25 mouse cellular contexts compared by ENCODE assay signal in genomic region chrX:94140080-94140479, GRCm38 (mm10). TPM values are rescaled to one million over a fixed set of nuclear protein-coding genes. Genes with fewer than 3 reads are reported as not detected.
A peak's percentile ranks its signal among the peaks of the same experiment; 100 is the strongest.
DNase-seq lines count a peak whose midpoint lies in the region; ATAC-seq and TF ChIP-seq lines count a peak whose summit lies in the region.
"Had no signal": no experiment of that assay in that cellular context is flagged by ENCODE, and none has a peak within 500 bp of the region (broad histone marks: within the 10 kb centered on the region; RNA-seq: fewer than 3 reads in every experiment).

No protein-coding gene starts in this region.

- peak overlapping the region; percentile 23; the same call in 1 of the 2 replicates for H3K27ac ChIP-seq in bone marrow macrophage, adult 2 months (ENCODE audit: insufficient read depth, low read depth, low read length)
- H3K27ac ChIP-seq: embryonic facial prominence, embryonic 12.5 days; embryonic facial prominence, embryonic 15.5 days; gastrocnemius, adult 2 months; heart, embryonic 15.5 days; hindbrain, embryonic 10.5 days; hindbrain, embryonic 13.5 days; hindbrain, postnatal 0 days had no signal

- peak; percentile 65 for ATAC-seq in common myeloid progenitor, adult 5-6 weeks (replicated peaks; ENCODE audit: low read depth, poor library complexity, severe bottlenecking)
- peak; percentile 89 for ATAC-seq in megakaryocyte progenitor cell, adult 5-6 weeks (replicated peaks; ENCODE audit: poor library complexity)
- no peak for ATAC-seq in megakaryocyte-erythroid progenitor cell, adult 5-6 weeks (replicated peaks; ENCODE audit: low FRiP score, low TSS enrichment, poor library complexity, severe bottlenecking)
- ATAC-seq: CD4-positive, CD25-positive, alpha-beta regulatory T cell, adult 4 months; forebrain, embryonic 14.5 days; forebrain, postnatal 0 days; hindbrain, postnatal 0 days; inflammation-experienced regulatory T-cells, adult 6 months had no signal

- TF ChIP-seq CTCF in bone marrow macrophage, adult 2 months (IDR thresholded peaks at IDR 0.05; ENCODE audit: low read depth, low read length), result no peak

- no peak overlapping the region for H3K4me3 ChIP-seq in bone marrow macrophage, adult 2 months (ENCODE audit: insufficient read depth, low read length)
- H3K4me3 ChIP-seq: embryonic facial prominence, embryonic 12.5 days; embryonic facial prominence, embryonic 15.5 days; gastrocnemius, adult 2 months; heart, embryonic 12.5 days; heart, embryonic 15.5 days; hindbrain, embryonic 10.5 days; hindbrain, embryonic 13.5 days had no signal

- no peak for TF ChIP-seq POLR2A in bone marrow macrophage, adult 2 months (IDR thresholded peaks at IDR 0.05; ENCODE audit: borderline replicate concordance, low read depth, low read length)

- DNase-seq in right cerebral cortex, postnatal 36 days (ENCODE audit: low spot score in 2 of 2), result no peak
- no peak for DNase-seq in left cerebral cortex, postnatal 4 days
- DNase-seq: cerebellum, adult 18-20 months; cerebellum, adult 9-10 months; cerebellum, postnatal 14 days; forebrain, postnatal 0 days; gastrocnemius, adult 2 months; gastrocnemius, postnatal 14 days; heart, adult 18-20 months; heart, postnatal 10 days; heart, postnatal 36 days had no signal

- intact Hi-C loops in left cerebral cortex, postnatal 4 days (cut with DNase I), result no loop called here

- peaks cover 25% of the 10 kb centered on the region for H3K4me1 ChIP-seq in bone marrow macrophage, adult 2 months (ENCODE audit: control insufficient read depth, insufficient read depth, low read length)
- H3K4me1 ChIP-seq: embryonic facial prominence, embryonic 12.5 days; embryonic facial prominence, embryonic 15.5 days; heart, embryonic 12.5 days; heart, embryonic 15.5 days; hindbrain, embryonic 10.5 days; hindbrain, embryonic 13.5 days had no signal

RNA-seq across cellular contexts. Expression of gene Zfx, which starts 16.6 kb away (rescaled TPM):
- 22.7 and 23.3 TPM in 2 replicates for polyA plus RNA-seq in bone marrow macrophage, adult 2 months (2012; ENCODE audit: insufficient read depth, insufficient read length, missing spikeins)
- 50.4 and 58.7 TPM in 2 replicates for total RNA-seq in common myeloid progenitor, adult 5-6 weeks (2017)
- 47.2 and 47.8 TPM in 2 replicates for total RNA-seq in megakaryocyte progenitor cell, adult 5-6 weeks (2015)
- total RNA-seq in megakaryocyte progenitor cell, adult 5-6 weeks (2017), result 27.3 and 35.0 TPM in 2 replicates
- total RNA-seq in megakaryocyte-erythroid progenitor cell, adult 5-6 weeks (2014; fragmentation: Nextera tagmentation), result 24.7 and 40.3 TPM in 2 replicates
- total RNA-seq in megakaryocyte-erythroid progenitor cell, adult 5-6 weeks (2017), result 28.9 and 36.6 TPM in 2 replicates
- 10 to 100 TPM; 27.3 to 31.9 TPM for total RNA-seq in left cerebral cortex, postnatal 4 days (2021)
